Mouse (Mus musculus) gastrocnemius, postnatal 10 days (tissue): Measurements from ENCODE around the gene Hipk1. TPM values are rescaled to one million over a fixed set of nuclear protein-coding genes. Genes with fewer than 3 reads are reported as not detected.
"Not testable (repeated sequence)": the region's sequence is repeated elsewhere in the genome, so short reads cannot be mapped to it uniquely, and the experiment has no call there.

Experiments used
- DNase-seq: peaks from one replicate; pipeline ENCODE4 v3.0.0; 2021; ENCODE audit warnings: mixed read lengths
- long read RNA-seq, 2 experiments: library from polyadenylated mRNA; stranded (forward); transcript quantifications; one replicate each; pipeline ENCODE4 v2.0.0; 2021
- total RNA-seq, 2 experiments: library from RNA; stranded (reverse); gene quantifications; 2 replicates each; pipeline ENCODE4 v1.2.3; 2021

Hipk1 gene
- total RNA-seq, result 10 to 100 TPM; 52.1 to 59.8 TPM
- long read RNA-seq, experiment 1, full-length matches to known transcripts, result 1 of 13 reads
- long read RNA-seq, experiment 1, partial matches to known transcripts, result 4 of 13 reads
- long read RNA-seq, experiment 1, other reads (novel, unspliced or antisense), result 8 of 13 reads
- long read RNA-seq, experiment 2, full-length matches to known transcripts, result 7 of 24 reads
- long read RNA-seq, experiment 2, partial matches to known transcripts, result 11 of 24 reads
- long read RNA-seq, experiment 2, other reads (novel, unspliced or antisense), result 6 of 24 reads

- DNase-seq, result peak; percentile 90
These were observed at the start of gene Hipk1 for GRCm38 (mm10) chr3:103791230-103792110. Gene Hipk1 (minus strand): TSS chr3:103791563.

DNA sequence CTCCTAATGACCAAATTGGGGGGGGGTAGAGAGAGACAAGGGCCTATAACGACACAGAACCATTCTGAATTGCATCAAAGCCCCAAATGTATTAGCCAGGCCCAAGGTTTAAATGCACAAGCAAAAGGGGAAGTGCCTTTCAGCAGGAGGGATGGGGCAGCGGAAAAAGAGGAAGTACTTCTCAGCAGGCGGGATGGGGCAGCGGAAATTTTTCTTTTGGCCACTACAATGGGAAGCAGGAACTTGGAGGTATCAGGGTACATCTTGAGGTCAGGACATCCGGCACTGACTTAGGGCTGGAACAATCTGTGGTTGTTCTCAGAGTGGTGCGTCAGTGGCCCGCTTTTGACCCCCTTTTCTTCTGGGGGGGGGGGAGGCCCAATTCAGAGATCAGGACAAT lies 49.6 kb upstream of the Hipk1 start:
- not testable (repeated sequence) for DNase-seq

DNA sequence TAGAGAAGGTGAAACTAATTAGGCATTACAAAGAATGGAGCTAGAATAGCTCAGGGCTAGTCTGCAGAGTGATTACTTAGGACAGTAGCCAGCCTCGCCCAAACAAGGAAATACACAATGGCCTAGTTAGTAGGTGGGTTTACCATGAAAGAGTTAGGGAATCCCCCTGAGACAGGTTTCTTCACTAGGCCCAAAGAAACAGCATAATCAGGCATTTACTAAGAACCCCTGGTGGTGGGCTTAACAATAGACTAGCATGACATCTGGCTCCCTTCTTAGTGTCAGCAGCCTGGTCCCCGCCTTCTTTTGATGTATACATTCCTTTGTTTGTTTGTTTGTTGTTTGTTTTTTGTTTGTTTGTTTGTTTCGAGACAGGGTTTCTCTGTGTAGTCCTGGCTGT lies 48.8 kb upstream of the Hipk1 start:
- DNase-seq, result not testable (repeated sequence)

DNA sequence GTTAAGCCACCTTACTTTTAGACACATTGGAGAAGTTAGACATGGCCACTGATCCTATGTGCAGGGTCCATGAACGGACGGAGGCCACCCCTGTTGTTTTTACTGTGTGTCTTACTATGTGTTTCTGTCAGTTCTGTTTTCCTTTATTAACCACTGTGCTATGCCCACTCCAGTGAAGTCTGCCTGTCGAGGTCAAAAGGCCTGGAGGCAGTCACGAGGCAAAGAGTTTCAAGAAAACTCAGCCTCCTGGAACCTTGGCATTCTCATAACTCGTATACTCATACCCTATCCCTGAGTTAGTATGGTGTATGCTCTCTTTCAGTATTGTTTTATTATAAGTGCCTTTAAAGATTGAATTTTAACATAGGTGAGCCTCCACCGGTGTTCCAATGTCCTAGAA lies 48.3 kb upstream of the Hipk1 start:
- DNase-seq, result no peak

GRCm38 (mm10) chr3:103836453-103836852 lies 45.1 kb upstream of the Hipk1 start:
- DNase-seq, result no peak

DNA sequence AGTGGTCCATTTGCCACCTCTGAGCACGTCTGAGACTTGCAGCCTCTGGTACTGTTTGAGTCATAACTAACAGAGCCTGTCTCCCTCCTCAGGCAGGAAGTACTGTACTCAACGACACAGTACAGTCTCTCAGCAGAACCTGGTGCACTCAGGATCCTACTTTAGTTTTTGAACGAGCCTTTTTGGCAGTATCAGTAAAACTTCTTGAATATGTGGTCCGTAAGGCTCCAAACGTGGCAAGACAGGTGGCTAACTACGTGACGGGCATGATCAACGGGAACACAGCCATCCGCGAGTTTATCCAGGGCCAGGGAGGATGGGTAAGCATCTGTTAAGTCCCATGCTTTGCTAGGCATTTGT lies 44.6 kb upstream of the Hipk1 start:
- no peak for DNase-seq

GRCm38 (mm10) chr3:103835272-103835950 lies 44.0 kb upstream of the Hipk1 start:
- DNase-seq, result no peak

DNA sequence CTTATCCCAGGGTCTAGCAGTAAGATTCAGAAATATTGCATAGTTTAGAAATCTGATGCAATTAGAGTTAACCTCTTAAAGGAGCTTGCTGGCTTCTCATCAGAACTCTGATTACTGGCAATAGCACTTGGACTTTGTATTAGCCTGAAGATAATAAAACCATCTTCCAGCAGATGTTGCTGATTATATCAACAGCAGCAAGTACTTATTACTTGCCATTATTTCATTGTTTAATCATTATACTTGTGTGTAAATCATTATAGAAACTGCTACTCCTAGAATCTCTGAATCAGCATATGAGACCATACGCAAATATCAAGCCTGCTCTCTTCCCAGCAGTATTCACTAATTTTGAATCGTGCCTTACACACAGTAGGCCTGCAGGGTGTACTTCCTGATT lies 42.6 kb upstream of the Hipk1 start:
- DNase-seq, result no peak

DNA sequence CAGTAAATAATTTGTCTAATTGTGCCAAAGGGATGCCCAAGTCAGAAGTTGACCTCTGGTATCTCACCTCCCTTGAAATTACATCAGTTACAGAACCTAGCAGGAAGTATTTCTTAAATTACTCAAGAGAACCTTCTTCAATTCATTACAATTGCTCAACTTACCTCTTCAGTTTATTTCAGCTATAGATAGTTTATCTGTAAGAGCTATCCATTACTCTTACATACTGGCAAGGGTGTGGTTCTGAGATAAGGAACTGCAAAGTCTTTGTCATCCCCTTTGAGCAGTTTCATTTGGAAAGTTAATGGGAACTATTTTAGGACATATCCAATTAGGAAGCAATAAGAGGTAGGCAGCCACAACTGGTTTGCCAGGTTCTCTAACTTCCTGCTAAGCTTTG lies 41.1 kb upstream of the Hipk1 start, which contains the start of gene Bcl2l15:
Gene Bcl2l15, plus strand, starts transcription at position 176 of the 400 bp plus-strand sequence.
- DNase-seq, result no peak

GRCm38 (mm10) chr3:103831146-103831545 lies 39.8 kb upstream of the Hipk1 start:
- DNase-seq, result no peak

- DNase-seq, result not testable (repeated sequence)
These were observed 39.3 kb upstream of the Hipk1 start for GRCm38 (mm10) chr3:103830681-103831080.

GRCm38 (mm10) chr3:103829036-103829435 lies 37.7 kb upstream of the Hipk1 start:
- DNase-seq, result no peak

- DNase-seq, result no peak
These were observed 36.2 kb upstream of the Hipk1 start for GRCm38 (mm10) chr3:103827548-103827947.

DNA sequence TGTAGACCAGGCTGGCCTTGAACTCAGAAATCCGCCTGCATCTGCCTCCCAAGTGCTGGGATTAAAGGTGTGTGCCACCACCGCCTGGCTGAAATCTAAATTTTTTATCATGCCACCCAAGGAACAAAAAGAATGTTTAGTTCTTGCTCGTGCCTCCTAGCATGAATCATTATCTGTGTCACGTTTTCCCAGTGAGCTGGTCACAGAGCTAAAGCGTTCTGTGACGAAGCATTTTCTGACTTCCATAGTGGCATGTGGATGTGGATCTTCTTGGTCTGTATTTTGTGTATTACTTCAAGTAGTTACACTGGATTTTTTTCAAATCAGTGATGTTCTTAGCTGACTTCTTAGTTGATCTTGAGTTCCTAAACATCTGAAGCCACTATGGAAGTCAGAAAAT lies 19.6 kb upstream of the Hipk1 start:
- no peak for DNase-seq

DNA sequence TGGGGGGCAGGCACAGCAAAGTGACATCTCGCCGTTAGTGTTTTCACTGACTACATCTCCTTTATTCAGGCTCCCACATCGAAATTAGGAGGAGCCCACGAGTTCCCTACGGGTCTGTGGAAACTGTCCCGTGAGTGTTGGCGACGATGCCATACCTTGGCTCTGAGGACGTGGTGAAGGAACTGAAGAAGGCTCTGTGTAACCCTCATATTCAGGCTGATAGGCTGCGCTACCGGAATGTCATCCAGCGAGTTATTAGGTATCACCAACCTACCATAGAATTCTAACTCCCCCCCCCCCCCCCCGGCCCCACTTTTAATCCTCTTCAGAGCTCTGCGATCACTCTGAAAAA lies 18.4 kb upstream of the Hipk1 start:
- no peak for DNase-seq

DNA sequence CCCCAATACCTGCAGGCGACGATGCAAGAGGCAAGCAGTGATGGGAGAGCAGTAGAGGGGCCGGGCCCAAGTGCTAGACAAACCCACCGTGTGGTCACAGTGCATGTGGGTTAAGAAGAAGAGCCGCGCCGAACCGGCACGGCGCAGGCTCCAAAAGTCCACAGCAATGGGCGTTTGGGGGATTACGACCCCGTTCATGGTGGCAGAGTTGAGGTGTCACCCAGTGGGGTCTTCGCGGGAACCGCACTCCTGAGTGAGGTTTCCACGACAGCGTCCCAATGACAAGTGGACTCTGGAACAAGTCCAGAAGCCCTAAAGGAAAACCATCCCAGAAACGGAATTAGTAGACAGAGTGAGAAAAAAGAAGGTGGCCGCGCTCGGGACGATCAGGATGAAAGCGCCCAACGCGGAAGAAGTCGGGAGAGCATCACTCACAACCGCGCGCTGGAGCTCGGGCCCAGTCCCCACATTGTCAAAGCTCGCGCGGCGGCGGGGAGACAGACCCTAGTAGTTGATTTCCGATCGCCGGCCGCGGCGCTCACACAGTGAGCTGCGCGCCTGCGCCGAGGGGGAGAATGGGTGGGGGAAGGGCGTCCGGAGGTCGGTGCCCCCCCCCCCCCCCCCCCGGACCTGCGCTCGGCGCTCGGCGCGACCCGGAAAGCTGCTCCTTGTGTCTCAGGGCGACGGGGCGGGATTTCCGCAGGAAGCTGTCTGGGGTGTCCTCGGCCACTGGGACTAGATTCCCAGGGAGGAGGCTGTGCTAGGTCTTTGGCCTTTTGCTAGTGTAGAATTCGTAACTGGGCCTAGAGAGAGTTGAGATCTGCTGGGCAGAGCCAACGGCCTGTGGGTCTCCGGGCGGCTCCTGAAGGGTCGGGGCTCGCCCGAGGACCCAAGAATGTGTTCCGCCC lies 17.8 kb upstream of the Hipk1 start, which contains the start of the genes Dclre1b, Ap4b1 and Gm43064:
Gene Dclre1b, minus strand, starts transcription at position 554 of the 908 bp plus-strand sequence.
Gene Ap4b1, plus strand, starts transcription at position 630 of the 908 bp plus-strand sequence.
Gene Gm43064, plus strand, starts transcription at position 683 of the 908 bp plus-strand sequence.
- DNase-seq, result peak; percentile 90

DNA sequence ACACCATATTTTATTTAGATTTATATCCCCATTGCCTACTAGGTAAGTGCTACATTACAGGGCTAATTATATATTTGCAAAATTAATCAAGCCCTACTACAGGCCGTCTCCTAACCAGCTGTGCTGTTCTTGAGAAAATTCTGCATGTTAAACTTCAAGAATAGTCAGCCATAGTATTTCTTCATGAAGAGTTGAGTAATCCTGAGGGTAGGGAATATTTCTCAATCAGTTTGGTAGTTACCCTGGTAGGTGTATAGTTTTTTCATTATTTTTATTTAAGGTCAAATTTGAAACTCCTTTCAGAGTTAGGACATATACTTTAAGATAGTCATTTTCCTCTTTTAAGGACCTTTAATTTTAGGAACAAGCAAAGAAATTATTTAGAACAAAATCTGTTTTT lies 14.3 kb upstream of the Hipk1 start:
- DNase-seq, result no peak

DNA sequence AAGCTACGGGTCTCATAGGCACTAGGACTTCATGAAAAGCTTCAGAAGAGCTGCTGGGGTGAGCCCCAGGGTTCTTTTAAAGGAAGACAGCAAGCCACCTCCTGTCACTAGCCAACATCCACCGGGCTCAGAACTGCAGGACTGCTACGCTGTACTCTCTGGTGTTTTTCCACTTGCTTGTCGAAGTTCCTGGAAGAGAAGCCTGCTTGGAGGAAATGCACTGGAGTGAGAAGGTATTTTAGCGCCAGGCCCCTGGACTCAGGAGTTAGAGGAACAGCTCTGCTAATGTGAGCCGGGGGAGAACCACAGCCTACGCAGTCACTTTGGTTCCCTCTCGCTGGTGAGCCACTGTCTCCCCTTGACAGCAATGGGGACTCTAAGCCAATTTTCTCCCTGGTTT lies 11.5 kb upstream of the Hipk1 start:
- DNase-seq, result no peak

DNA sequence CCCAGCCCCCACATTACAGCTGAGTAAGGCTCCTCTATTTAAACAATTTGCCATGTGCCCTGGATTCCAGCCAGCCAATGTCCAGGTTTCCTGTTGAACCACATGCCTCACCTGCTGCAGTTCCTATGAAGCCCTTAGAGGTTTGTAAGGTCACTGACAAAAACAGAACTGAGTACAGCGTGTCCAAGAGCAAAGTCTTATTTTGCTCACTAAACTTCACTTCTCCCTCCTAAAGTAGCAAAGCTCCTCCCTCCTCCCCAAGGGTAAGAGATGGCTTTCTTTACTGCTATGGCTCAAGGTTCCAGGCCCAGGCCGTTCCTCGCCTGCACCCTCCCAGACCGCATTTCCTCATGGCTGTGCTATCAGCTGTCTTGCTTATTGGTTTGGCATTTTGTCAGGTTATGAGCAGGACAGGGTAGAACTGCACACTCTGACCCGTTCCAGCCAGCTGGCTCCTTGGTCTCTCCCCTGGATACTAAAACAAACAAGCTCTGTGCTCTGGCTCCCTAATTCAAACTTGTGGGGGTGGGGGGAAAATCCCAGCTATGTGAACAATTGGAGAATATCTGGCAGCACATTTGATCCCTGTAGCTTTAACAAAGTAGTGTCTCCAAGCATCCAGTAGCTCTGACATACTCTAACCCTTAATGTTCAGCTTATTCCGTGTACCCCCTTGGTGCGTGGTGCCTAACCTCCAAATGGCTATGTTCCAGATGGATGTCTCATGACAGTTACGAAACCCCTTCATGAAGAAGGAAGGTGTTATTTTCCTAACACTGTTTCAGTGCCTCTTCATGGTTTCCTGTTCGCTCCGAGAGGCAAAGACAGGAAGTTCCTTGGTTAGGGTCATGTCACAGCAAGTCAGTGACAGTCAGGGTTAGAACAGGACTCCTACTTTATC lies 10.5 kb upstream of the Hipk1 start:
- peak; percentile 49 for DNase-seq

GRCm38 (mm10) chr3:103799507-103799906 lies 8.1 kb upstream of the Hipk1 start:
- DNase-seq, result no peak

DNA sequence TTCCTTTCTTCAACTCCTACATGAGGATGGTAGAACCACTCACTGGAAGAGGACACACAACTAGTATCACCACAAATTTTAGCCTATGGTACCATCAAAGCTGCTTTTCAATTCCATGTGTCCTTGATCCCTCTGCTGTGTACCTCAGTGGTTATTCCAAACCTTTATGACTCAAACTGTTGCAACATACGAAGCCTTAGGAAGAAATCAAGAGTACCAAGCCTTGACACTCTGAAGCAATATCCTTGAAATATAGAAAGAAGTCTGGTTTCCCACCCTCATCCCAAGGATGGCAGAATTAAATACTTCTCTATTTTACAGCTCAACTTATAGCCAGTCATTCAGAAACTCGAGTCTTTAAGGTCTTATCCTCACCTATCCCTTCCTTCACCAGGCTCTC lies 5.0 kb upstream of the Hipk1 start:
- no peak for DNase-seq
